Mouse (Mus musculus) CH12.LX (cell line): ENCODE measurements around the gene Fam114a1. TPM values are rescaled to one million over a fixed set of nuclear protein-coding genes. Genes with fewer than 3 reads are reported as not detected.

Experiments
- DNase-seq: peaks from one replicate; pipeline ENCODE4 v3.0.0-alpha.2; 2013; ENCODE audit errors: extremely low read depth
- H3K27ac ChIP-seq: 2 replicates; pipeline ENCODE4 v1.5.1; 2012; ENCODE audit warnings: low read depth, mild to moderate bottlenecking, control low read depth, moderate library complexity; ENCODE audit not compliant: insufficient read depth
- H3K27me3 ChIP-seq: replicated peaks from 2 replicates; pipeline ENCODE3; 2012; ENCODE audit warnings: inconsistent platforms
- H3K36me3 ChIP-seq, 2 experiments: replicated peaks in 1 of 2; 2 replicates each; pipeline versions ENCODE3 to v1.6.1; 2012; ENCODE audit warnings: inconsistent platforms in 1 of 2, low read length in 1 of 2, mild to moderate bottlenecking in 1 of 2, mixed read lengths in 1 of 2, moderate library complexity in 1 of 2; ENCODE audit not compliant: control insufficient read depth in 1 of 2, insufficient read depth in 1 of 2
- H3K4me1 ChIP-seq, 2 experiments: 2 replicates each; pipeline ENCODE4 v1.6.1; 2012; ENCODE audit warnings: inconsistent platforms in 1 of 2, moderate library complexity in 1 of 2; ENCODE audit not compliant: insufficient read depth in 2 of 2, control insufficient read depth in 1 of 2
- H3K4me2 ChIP-seq: 2 replicates; pipeline ENCODE4 v1.6.1; 2012; ENCODE audit warnings: low read depth, mild to moderate bottlenecking, control low read depth; ENCODE audit not compliant: poor library complexity, insufficient read depth, severe bottlenecking
- H3K4me3 ChIP-seq, 3 experiments: fragments of 150-350 bp in 1 of 3; sonication (generic) in 1 of 3; replicated peaks in 1 of 3; 2 replicates each; pipeline versions ENCODE3 to v1.5.1; 2011 to 2012; ENCODE audit warnings: low read depth in 2 of 3, low read length in 2 of 3, mild to moderate bottlenecking in 2 of 3, moderate library complexity in 2 of 3, control low read depth in 1 of 3, improper control_type of control experiment in 1 of 3, inconsistent platforms in 1 of 3, mixed read lengths in 1 of 3; ENCODE audit not compliant: poor library complexity in 1 of 3
- H3K79me2 ChIP-seq: replicated peaks from 2 replicates; pipeline ENCODE4 v1.6.1; 2012; ENCODE audit warnings: mild to moderate bottlenecking, moderate library complexity; ENCODE audit not compliant: control insufficient read depth, poor library complexity, insufficient read depth, severe bottlenecking; ENCODE audit errors: extremely low read depth
- H3K9ac ChIP-seq: 2 replicates; pipeline ENCODE4 v1.6.1; 2012; ENCODE audit warnings: low read depth, mild to moderate bottlenecking, control low read depth, moderate library complexity; ENCODE audit not compliant: insufficient read depth
- H3K9me3 ChIP-seq: replicated peaks from 2 replicates; pipeline ENCODE3; 2012; ENCODE audit warnings: low read length, inconsistent platforms, mixed read lengths
- CHD1 ChIP-seq: IDR thresholded peaks from 2 replicates; pipeline ENCODE4 v1.6.1; 2012; ENCODE audit warnings: low read depth, low read length, improper control_type of control experiment, inconsistent platforms
- E2F4 ChIP-seq: IDR thresholded peaks from 2 replicates; pipeline ENCODE4 v1.6.1; 2011; ENCODE audit warnings: low read depth, low read length, improper control_type of control experiment; ENCODE audit not compliant: insufficient replicate concordance
- EP300 ChIP-seq: IDR thresholded peaks from 2 replicates; pipeline ENCODE4 v1.6.1; 2011; ENCODE audit warnings: low read length, improper control_type of control experiment
- MAX ChIP-seq: IDR thresholded peaks from 2 replicates; pipeline ENCODE4 v1.6.1; 2011; ENCODE audit warnings: low read length, improper control_type of control experiment
- MEF2A ChIP-seq: IDR thresholded peaks from 2 replicates; pipeline ENCODE4 v1.6.1; 2014; ENCODE audit warnings: low read depth, mild to moderate bottlenecking, inconsistent platforms, low read length, improper control_type of control experiment, borderline replicate concordance
- MXI1 ChIP-seq: IDR thresholded peaks from 2 replicates; pipeline ENCODE4 v1.6.1; 2011; ENCODE audit warnings: mild to moderate bottlenecking, low read depth, low read length, improper control_type of control experiment
- NELFE ChIP-seq: IDR thresholded peaks from 2 replicates; pipeline ENCODE4 v1.6.1; 2011; ENCODE audit warnings: low read depth, low read length, improper control_type of control experiment
- PAX5 ChIP-seq: IDR thresholded peaks from 2 replicates; pipeline ENCODE4 v1.6.1; 2012; ENCODE audit warnings: low read length, inconsistent platforms, mixed read lengths
- POLR2AphosphoS2 ChIP-seq: IDR thresholded peaks from 2 replicates; pipeline ENCODE4 v1.6.1; 2011; ENCODE audit warnings: low read depth, low read length, improper control_type of control experiment
- SMC3 ChIP-seq: IDR thresholded peaks from 2 replicates; pipeline ENCODE4 v1.6.1; 2011; ENCODE audit warnings: low read depth, low read length, improper control_type of control experiment
- TBP ChIP-seq: conservative IDR thresholded peaks from 2 replicates; pipeline ENCODE4 v1.6.1; 2011; ENCODE audit warnings: low read depth, low read length, improper control_type of control experiment
- ZC3H11A ChIP-seq: IDR thresholded peaks from 2 replicates; pipeline ENCODE4 v1.6.1; 2012; ENCODE audit warnings: low read depth, mild to moderate bottlenecking, inconsistent platforms, low read length, improper control_type of control experiment
- ZKSCAN1 ChIP-seq: IDR thresholded peaks from 2 replicates; pipeline ENCODE4 v1.6.1; 2012; ENCODE audit warnings: low read depth, inconsistent platforms, low read length, improper control_type of control experiment, borderline replicate concordance
- ZMIZ1 ChIP-seq: IDR thresholded peaks from 2 replicates; pipeline ENCODE4 v1.6.1; 2012; ENCODE audit warnings: low read depth, mild to moderate bottlenecking, inconsistent platforms, low read length, improper control_type of control experiment
- ZNF384 ChIP-seq: IDR thresholded peaks from 2 replicates; pipeline ENCODE4 v1.6.1; 2012; ENCODE audit warnings: low read depth, low read length, improper control_type of control experiment, inconsistent platforms
- dilution Hi-C: fragments of 300-500 bp; cut with MboI; formaldehyde crosslinking; loops from 2 replicates; pipeline ENCODE4 v1.14.3; 2020; ENCODE audit warnings: low sequenced_read_pairs; ENCODE audit not compliant: extremely low pct_unique_long_range_greater_than_20kb, extremely low pct_ligation_motif_present
- in situ Hi-C: fragments of 300-500 bp; cut with MboI; formaldehyde crosslinking; loops from 3 replicates; pipeline ENCODE4 v1.14.3; 2019; ENCODE audit warnings: low sequenced_read_pairs, low pct_ligation_motif_present, low pct_unique_long_range_greater_than_20kb, mixed read lengths
- polyA plus RNA-seq: library from polyadenylated mRNA; unstranded; fragments of >175 nt; gene quantifications from 2 replicates; pipeline ENCODE4 v1.2.1, GENCODE M21; 2012; ENCODE audit warnings: low read depth; ENCODE audit not compliant: insufficient read length
- total RNA-seq, 2 experiments: library from RNA; depleted of rRNA; stranded (reverse); fragments of 300-350 nt in 1 of 2; fragments of >200 nt in 1 of 2; gene quantifications; 2 replicates each; pipeline ENCODE4 v1.2.3; 2012 to 2014

Gene Fam114a1
- total and polyA plus RNA-seq, 3 experiments: 0.12 to 0.47 (median 0.27) TPM

DNA sequence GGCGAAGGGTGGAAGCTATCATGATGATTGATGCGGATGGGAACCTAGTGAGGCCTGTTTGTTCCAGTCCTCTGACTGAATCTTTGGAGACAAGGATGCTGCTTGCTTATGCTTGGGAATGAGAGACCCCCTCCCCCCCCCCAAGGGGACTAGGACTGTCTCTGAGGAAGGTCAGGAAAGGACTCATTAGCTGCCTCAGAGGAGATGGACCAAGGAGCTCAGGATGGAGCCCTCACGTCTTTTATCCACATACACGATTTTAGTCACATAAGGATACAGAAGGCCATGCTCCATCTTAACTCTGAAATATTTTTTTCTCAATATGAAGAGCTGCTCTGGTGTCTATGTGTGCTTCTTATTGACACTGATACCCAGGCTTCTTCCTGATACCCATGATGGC lies 92.4 kb downstream of the Fam114a1 start:
- TF ChIP-seq ZNF384 (no peak), PAX5 (no peak), NELFE (no peak)
- H3K36me3 ChIP-seq: peaks cover 6 to 42% of the 10 kb centered on the region in 2 experiments
- H3K9ac ChIP-seq: no peak overlapping the region
- no peak overlapping the region for H3K27ac ChIP-seq
- H3K79me2 ChIP-seq: no peaks in the 10 kb centered on the region
- peaks cover 2% of the 10 kb centered on the region for H3K9me3 ChIP-seq
- no peak overlapping the region for H3K4me3 ChIP-seq
- dilution Hi-C loops (no loop called here), in situ Hi-C loops (no loop called here)
- no peak overlapping the region for H3K4me2 ChIP-seq
- H3K4me1 ChIP-seq: no peaks in the 10 kb centered on the region
- no peaks in the 10 kb centered on the region for H3K27me3 ChIP-seq
- DNase-seq: no peak

- no peak overlapping the region for H3K4me3 ChIP-seq
- H3K36me3 ChIP-seq: peaks cover 6 to 50% of the 10 kb centered on the region in 2 experiments
- H3K9ac ChIP-seq: no peak overlapping the region
- dilution Hi-C loops (no loop called here), in situ Hi-C loops (no loop called here)
- TF ChIP-seq E2F4 (no peak), MAX (no peak), CHD1 (no peak), MEF2A (no peak), POLR2AphosphoS2 (no peak), TBP (no peak), MXI1 (no peak)
- no peak overlapping the region for H3K4me2 ChIP-seq
- H3K9me3 ChIP-seq: no peaks in the 10 kb centered on the region
- H3K4me1 ChIP-seq: no peaks in the 10 kb centered on the region; a peak in 1 of 4 replicates
- no peak for DNase-seq
- no peaks in the 10 kb centered on the region for H3K79me2 ChIP-seq
- H3K27ac ChIP-seq: no peak overlapping the region
- H3K27me3 ChIP-seq: no peaks in the 10 kb centered on the region
These were observed 93.4 kb downstream of the Fam114a1 start for GRCm38 (mm10) chr5:65063266-65063665.

GRCm38 (mm10) chr5:65068166-65068565 lies 98.3 kb downstream of the Fam114a1 start:
- Histone ChIP-seq H3K4me1 (peaks cover under 1% of the 10 kb centered on the region in 2 experiments; a peak in 2 of 4 replicates), H3K4me2 (no peak overlapping the region), H3K27me3 (no peaks in the 10 kb centered on the region), H3K36me3 (peaks cover 9 to 84% of the 10 kb centered on the region in 2 experiments), H3K27ac (no peak overlapping the region), H3K79me2 (no peaks in the 10 kb centered on the region), H3K4me3 (no peak overlapping the region), H3K9ac (no peak overlapping the region), H3K9me3 (no peaks in the 10 kb centered on the region)
- TF ChIP-seq ZMIZ1: no peak
- TF ChIP-seq EP300: no peak
- TF ChIP-seq SMC3: no peak
- TF ChIP-seq ZC3H11A: no peak
- no peak for TF ChIP-seq ZKSCAN1
- in situ Hi-C loops (no loop called here), dilution Hi-C loops (no loop called here)
- no peak for DNase-seq
